Mouse (Mus musculus) erythroblast, embryonic 14.5 days (primary cell): ENCODE results near the gene Myrf.

Experiments
- GATA1 ChIP-seq: IDR thresholded peaks from 2 replicates; pipeline ENCODE4 v1.6.1; 2012; ENCODE audit warnings: low read length, inconsistent platforms, mixed read lengths
- TAL1 ChIP-seq: IDR thresholded peaks from 3 replicates; pipeline ENCODE4 v1.6.1; 2012; ENCODE audit warnings: low read length, inconsistent platforms, mixed read lengths

- no peak for TF ChIP-seq GATA1
- no peak for TF ChIP-seq TAL1
Observed at GRCm38 (mm10) chr19:10231016-10231415, 9.5 kb downstream of the Myrf start.
